Mouse (Mus musculus): Measurements from ENCODE around the gene Mutyh.

GRCm38 (mm10) chr4:116830070-116830368 lies 22.5 kb downstream of the Mutyh start:
- TF ChIP-seq EP300 (IDR thresholded peaks at IDR 0.05) (no peak), CTCF (IDR thresholded peaks at IDR 0.05) (no peak)
